Mouse (Mus musculus): ENCODE measurements at regions not wholly inside any gene's neighbourhood (a gene's known extent, or its start where the extent isn't known, plus 50 kb on each side); places are given as distances from the start of the nearest gene placed in this dataset.

GRCm38 (mm10) chr12:15967550-15968102, 150.9 kb upstream of the Trib2 start:
- DNase-seq (ENCODE audit: low spot score in 2 of 2), result no peak

DNA sequence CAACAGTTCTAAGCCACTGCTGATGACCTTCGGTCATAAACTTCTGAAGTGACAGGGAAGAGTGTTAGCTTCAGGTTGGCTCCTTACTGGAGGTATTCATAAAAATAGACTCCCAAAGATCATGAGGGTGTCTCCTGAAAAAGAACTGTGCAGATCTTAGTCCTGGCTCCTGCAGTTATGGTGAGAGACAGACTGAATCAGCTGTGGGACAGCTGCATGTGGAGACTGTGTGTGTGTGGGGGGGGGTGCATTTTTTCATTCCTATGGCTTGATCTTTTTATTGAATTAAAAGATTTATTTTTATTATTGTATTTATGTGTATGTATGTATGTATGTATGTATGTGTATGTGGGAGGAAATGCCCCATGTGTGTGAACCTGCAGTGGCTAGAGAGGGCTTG, 149.9 kb upstream of the Trib2 start:
- no peak for DNase-seq (ENCODE audit: low spot score in 2 of 2)

DNA sequence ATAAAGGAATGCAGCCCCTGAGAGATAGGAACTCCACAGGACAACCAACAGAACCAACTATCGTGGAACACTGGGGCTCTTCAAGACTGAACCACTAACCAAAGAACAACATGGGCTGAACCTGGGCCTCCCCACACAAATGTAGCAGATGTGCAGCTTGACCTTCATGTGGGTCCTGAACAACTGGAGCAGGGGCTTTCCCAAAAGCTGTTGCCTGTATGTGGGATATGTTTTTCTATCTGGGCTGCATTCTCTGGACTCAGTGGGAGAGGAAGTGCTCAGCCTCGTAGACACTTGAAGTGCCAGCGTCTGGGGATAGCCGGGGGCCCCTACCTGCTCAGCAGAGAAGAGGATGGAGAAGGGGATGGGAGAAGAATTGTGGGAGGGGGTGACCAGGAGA, 149.2 kb upstream of the Trib2 start:
- DNase-seq (ENCODE audit: low spot score in 2 of 2), result no peak

- DNase-seq (ENCODE audit: low spot score in 2 of 2), result no peak
These were observed 147.4 kb upstream of the Trib2 start for GRCm38 (mm10) chr12:15964073-15964472.

- no peak for DNase-seq (ENCODE audit: low spot score in 2 of 2)
These were observed 145.1 kb upstream of the Trib2 start for GRCm38 (mm10) chr12:15961834-15962233.

GRCm38 (mm10) chr12:15937443-15938237, 120.9 kb upstream of the Trib2 start:
- DNase-seq (ENCODE audit: low spot score in 2 of 2), result no peak

DNA sequence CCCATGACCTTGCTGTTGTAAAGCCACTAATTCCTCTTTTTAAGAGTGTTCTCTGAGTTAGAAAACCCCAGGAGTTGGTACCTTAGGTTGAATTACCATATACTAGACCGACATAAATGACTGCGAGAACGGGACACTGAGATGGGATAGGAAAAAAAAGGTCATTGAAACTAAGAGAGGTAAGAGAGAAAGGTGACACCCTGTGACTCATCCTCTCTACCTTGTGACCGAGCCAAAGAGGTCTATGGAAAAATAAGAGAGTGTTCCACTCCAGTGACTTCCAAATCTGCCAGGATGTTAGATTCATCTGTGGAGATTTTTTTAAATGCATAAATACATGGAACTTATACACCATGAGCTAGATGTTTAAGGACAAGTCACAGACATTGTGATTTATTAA, 115.3 kb upstream of the Trib2 start:
- no peak for DNase-seq (ENCODE audit: low spot score in 2 of 2)

DNA sequence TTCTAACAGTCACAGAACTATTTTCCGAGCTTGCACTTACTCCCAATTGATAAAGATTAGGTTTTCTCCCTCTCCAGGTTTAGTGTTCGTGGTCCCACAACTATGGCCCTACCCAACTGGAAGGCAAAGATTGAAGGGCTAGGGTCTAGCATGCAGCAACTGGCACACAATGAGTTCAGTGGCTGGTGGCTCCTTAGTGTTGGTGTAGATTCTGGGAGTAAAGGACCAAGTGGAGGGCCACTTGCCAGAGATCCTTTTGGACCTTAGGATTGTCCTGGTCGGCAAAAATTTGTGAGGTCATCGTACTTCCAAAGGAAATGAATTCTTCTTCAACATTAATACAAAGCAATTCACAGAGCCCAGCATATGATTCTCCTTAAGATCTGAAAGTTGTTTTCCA, 114.8 kb upstream of the Trib2 start:
- DNase-seq (ENCODE audit: low spot score in 2 of 2), result no peak

DNA sequence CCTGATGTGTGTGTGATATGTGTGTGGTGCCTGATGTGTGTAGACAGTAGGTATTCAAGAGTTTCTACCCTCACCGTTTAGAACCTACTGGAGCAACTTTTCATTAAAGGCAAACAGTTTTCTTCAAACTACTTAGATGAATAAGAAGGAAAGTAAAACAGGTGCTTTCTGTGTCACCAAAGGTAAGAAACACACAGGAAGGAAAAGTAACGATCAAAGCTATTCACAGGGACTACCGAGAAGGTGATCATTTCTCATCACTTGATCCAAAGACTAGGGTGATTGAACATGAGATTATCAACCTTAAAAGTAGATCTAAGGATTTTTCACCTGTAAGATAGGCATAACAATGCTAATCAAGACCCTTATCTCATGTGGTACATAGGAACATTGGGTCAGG, 113.4 kb upstream of the Trib2 start:
- DNase-seq (ENCODE audit: low spot score in 2 of 2), result no peak

DNA sequence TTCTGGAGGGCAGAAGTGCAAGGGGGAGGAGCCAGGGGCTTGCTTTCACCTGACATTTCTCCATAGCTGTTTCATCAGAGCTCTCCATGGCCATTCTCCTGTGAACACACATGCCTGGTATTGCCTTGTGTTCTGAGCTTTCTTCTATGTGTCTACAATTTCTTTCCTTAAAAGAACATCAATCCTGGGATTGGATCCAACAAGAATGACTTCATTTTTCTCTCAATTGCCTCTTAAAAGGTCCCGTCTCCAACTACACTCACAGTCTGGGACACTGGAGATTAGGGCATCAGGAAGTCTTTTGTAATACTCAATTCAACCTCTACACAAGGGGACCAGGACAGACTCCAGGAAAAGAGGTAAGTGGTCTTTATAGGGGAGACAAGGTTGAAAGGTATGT, 112.8 kb upstream of the Trib2 start:
- no peak for DNase-seq (ENCODE audit: low spot score in 2 of 2)

GRCm38 (mm10) chr12:15918291-15918690, 101.6 kb upstream of the Trib2 start:
- no peak for DNase-seq (ENCODE audit: low spot score in 2 of 2)

DNA sequence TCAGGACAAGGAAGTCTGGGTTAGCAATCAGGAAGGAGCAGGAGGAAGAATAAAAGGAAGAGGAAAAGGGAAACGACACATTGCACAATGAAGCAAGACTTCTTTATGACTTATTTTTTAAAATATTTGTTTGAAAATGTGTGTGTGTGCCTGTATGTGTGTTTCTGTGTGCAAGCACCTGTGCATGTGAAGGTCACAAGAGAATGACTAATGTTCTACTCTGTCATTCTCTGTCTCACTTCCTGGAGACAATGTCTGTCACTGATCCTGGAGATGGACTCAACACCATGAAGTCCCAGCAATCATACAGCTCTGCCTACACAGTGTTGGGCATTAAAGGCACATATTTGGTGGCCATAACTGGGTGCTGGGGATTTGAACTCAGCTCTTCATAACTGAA, 96.2 kb upstream of the Trib2 start:
- no peak for DNase-seq (ENCODE audit: low spot score in 2 of 2)

- DNase-seq (ENCODE audit: low spot score in 2 of 2), result no peak
These were observed 95.8 kb upstream of the Trib2 start for GRCm38 (mm10) chr12:15912491-15912890.

GRCm38 (mm10) chr12:15911254-15911991, 94.7 kb upstream of the Trib2 start:
- DNase-seq (ENCODE audit: low spot score in 2 of 2), result no peak

DNA sequence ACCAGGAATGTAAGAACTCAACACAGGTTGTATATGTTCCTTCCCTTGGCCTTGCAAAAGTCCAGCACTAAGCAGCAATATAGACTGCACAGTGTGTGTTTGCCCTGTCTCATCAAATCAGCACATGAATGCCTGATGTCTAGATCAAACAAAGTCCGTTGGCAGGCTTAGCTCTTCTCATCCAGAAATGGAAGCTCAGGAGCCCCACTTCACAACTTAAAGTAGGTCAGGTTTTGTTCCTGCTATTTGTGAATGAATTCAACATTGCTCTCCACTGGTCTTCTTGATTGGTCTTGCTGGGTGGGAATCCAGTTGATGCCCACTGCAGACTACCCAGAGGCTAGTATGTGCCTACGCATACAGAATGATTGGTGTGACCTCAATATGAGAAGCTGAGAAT, 80.8 kb upstream of the Trib2 start:
- no peak for DNase-seq (ENCODE audit: low spot score in 2 of 2)

GRCm38 (mm10) chr12:15896511-15896910, 79.8 kb upstream of the Trib2 start:
- DNase-seq (ENCODE audit: low spot score in 2 of 2), result no peak

DNA sequence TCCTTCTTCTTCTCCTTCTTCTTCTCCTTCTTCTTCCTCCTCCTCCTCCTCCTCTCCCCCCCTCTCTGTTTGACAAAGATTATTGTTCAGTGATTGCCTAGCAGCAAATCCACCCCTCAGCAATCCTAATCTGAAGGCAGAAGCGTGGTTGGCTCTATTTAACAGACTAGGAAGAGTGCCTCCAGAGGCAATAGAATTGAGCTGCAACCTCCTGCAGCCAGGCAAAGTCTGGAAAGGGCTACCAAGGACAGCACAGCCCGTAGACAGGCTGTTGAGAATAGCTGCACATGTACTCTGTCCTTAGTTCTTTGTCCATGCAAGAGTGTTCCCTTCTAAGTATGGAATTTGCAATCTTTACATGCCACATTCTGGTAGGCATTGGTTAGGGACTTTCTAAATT, 78.5 kb upstream of the Trib2 start:
- no peak for DNase-seq (ENCODE audit: low spot score in 2 of 2)

DNA sequence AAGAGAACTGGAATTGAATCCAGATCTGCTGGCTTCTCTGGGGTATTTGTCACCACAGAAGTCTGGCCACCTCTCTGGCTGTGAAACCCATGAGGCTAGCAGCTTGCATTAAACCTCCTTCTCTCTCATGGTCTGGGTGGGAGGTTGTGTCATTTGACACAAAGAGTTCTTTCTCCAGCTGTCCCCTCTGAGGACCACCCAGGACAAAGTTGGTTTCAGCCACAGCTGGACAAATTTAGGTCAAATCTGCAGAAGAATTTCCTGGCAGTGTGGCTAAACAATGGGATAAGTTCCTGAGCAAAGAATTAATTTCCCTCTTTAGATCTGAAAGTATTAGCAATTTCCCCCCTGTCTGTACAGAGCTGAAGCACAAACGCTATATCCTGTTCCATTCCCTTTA, 73.9 kb upstream of the Trib2 start:
- DNase-seq (ENCODE audit: low spot score in 2 of 2), result no peak

GRCm38 (mm10) chr12:15879907-15880430, 63.2 kb upstream of the Trib2 start:
- DNase-seq (ENCODE audit: low spot score in 2 of 2), result no peak

All from urinary bladder, postnatal 36 days (tissue).